Mouse (Mus musculus): ENCODE results near the gene Nkpd1. TPM values are rescaled to one million over a fixed set of nuclear protein-coding genes. Genes with fewer than 3 reads are reported as not detected.

The Nkpd1 gene
- polyA plus RNA-seq, 1 experiment from 2014 or later: not detected

DNA sequence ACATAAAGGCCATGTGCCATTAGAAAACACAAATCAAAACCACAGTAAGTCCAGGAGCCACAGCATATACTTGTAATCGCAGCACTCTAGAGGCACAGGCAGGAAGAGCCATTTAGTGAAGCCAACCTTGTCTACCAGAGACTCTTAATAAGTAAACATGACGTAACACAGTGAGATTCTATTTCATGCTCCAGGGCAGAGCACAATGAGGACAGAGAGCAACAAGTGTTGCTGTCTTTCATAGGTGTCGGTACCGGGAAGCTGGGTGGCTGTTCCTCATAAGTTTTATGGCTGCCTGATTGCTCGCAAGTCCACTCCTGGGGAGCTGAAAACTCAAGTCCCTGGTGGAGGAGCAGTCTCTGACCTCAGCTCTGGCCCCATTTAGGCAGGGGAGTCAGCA is 34.0 kb downstream of the Nkpd1 start:
- 0 out of 2 replicates have a peak overlapping the region, but pooled peaks have one; percentile 6 for H3K27ac ChIP-seq (ENCODE audit: low read length)
- ATAC-seq (ENCODE audit: low read depth): peak; percentile 43
- WGBS (ENCODE audit: insufficient replicate concordance): 78% methylated on average over 5 of the region's 5 CpGs
- H3K4me3 ChIP-seq (ENCODE audit: low read depth, low read length): no peak overlapping the region
- H3K4me1 ChIP-seq (ENCODE audit: control insufficient read depth, low read depth, low read length): peaks cover 31% of the 10 kb centered on the region
- peaks cover 9% of the 10 kb centered on the region for H3K36me3 ChIP-seq (ENCODE audit: control insufficient read depth, insufficient read depth)
- no peak overlapping the region for H3K9ac ChIP-seq (ENCODE audit: low read depth, low read length)
- no peak overlapping the region for H3K4me2 ChIP-seq (ENCODE audit: low read depth, low read length)
- no peaks in the 10 kb centered on the region for H3K27me3 ChIP-seq (ENCODE audit: control insufficient read depth, insufficient read depth, low read depth, low read length)
- H3K9me3 ChIP-seq (replicated peaks; ENCODE audit: control insufficient read depth, low read length): no peaks in the 10 kb centered on the region

DNA sequence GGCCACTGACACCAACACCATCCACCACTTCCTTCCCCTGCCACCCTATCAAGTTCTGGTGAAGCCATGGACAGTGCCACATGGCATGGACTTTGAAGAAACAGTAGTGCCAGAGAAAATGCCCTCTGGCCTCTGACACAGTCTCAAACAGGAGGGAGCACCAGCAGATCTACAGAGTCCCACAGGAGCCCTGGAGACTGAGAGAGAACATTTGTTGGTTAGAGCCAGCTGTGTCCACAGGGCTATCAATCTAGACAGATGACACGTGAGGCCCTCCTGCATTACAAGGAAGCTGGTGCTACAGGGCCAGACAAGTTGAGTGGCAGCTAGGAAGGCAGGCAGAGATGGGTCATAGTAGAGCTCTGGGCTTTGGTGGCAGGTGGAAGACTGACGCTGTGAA is 34.8 kb downstream of the Nkpd1 start:
- H3K4me2 ChIP-seq (ENCODE audit: low read depth, low read length): no peak overlapping the region
- ATAC-seq (ENCODE audit: low read depth): no peak
- no peak overlapping the region for H3K4me3 ChIP-seq (ENCODE audit: low read depth, low read length)
- peaks cover 35% of the 10 kb centered on the region for H3K4me1 ChIP-seq (ENCODE audit: control insufficient read depth, low read depth, low read length)
- H3K36me3 ChIP-seq (ENCODE audit: control insufficient read depth, insufficient read depth): peaks cover 9% of the 10 kb centered on the region
- H3K27ac ChIP-seq (ENCODE audit: low read length): no peak overlapping the region
- H3K9me3 ChIP-seq (replicated peaks; ENCODE audit: control insufficient read depth, low read length): no peaks in the 10 kb centered on the region
- H3K27me3 ChIP-seq (ENCODE audit: control insufficient read depth, insufficient read depth, low read depth, low read length): no peaks in the 10 kb centered on the region
- WGBS (ENCODE audit: insufficient replicate concordance): 33% methylated on average over 2 of the region's 2 CpGs
- no peak overlapping the region for H3K9ac ChIP-seq (ENCODE audit: low read depth, low read length)

- H3K27ac ChIP-seq (ENCODE audit: low read length): no peak overlapping the region
- WGBS (ENCODE audit: insufficient replicate concordance): 77% methylated on average over 1 of the region's 1 CpGs
- no peaks in the 10 kb centered on the region for H3K9me3 ChIP-seq (replicated peaks; ENCODE audit: control insufficient read depth, low read length)
- H3K4me2 ChIP-seq (ENCODE audit: low read depth, low read length): no peak overlapping the region
- ATAC-seq (ENCODE audit: low read depth): no peak
- no peak overlapping the region for H3K4me3 ChIP-seq (ENCODE audit: low read depth, low read length)
- no peaks in the 10 kb centered on the region for H3K27me3 ChIP-seq (ENCODE audit: control insufficient read depth, insufficient read depth, low read depth, low read length)
- no peak overlapping the region for H3K9ac ChIP-seq (ENCODE audit: low read depth, low read length)
- H3K36me3 ChIP-seq (ENCODE audit: control insufficient read depth, insufficient read depth): peaks cover 9% of the 10 kb centered on the region
- peaks cover 40% of the 10 kb centered on the region for H3K4me1 ChIP-seq (ENCODE audit: control insufficient read depth, low read depth, low read length)
Observed at GRCm38 (mm10) chr7:19554168-19554567, 36.5 kb downstream of the Nkpd1 start.

GRCm38 (mm10) chr7:19557086-19557485 is 39.4 kb downstream of the Nkpd1 start:
- Histone ChIP-seq H3K4me2 (ENCODE audit: low read depth, low read length) (no peak overlapping the region), H3K4me3 (ENCODE audit: low read depth, low read length) (no peak overlapping the region), H3K9ac (ENCODE audit: low read depth, low read length) (peak overlapping the region; percentile 15; the same call in 1 of the 2 replicates), H3K27ac (ENCODE audit: low read length) (no peak overlapping the region), H3K27me3 (ENCODE audit: control insufficient read depth, insufficient read depth, low read depth, low read length) (no peaks in the 10 kb centered on the region), H3K4me1 (ENCODE audit: control insufficient read depth, low read depth, low read length) (peaks cover 47% of the 10 kb centered on the region), H3K36me3 (ENCODE audit: control insufficient read depth, insufficient read depth) (peaks cover 9% of the 10 kb centered on the region), H3K9me3 (replicated peaks; ENCODE audit: control insufficient read depth, low read length) (no peaks in the 10 kb centered on the region)
- ATAC-seq (ENCODE audit: low read depth): no peak
- 96% methylated on average over 2 of the region's 2 CpGs for WGBS (ENCODE audit: insufficient replicate concordance)

GRCm38 (mm10) chr7:19557982-19558900 is 40.6 kb downstream of the Nkpd1 start:
- H3K4me3 ChIP-seq (ENCODE audit: low read depth, low read length): peak overlapping the region; percentile 14
- H3K4me1 ChIP-seq (ENCODE audit: control insufficient read depth, low read depth, low read length): peaks cover 46% of the 10 kb centered on the region
- peak overlapping the region; percentile 96 for H3K4me2 ChIP-seq (ENCODE audit: low read depth, low read length)

DNA sequence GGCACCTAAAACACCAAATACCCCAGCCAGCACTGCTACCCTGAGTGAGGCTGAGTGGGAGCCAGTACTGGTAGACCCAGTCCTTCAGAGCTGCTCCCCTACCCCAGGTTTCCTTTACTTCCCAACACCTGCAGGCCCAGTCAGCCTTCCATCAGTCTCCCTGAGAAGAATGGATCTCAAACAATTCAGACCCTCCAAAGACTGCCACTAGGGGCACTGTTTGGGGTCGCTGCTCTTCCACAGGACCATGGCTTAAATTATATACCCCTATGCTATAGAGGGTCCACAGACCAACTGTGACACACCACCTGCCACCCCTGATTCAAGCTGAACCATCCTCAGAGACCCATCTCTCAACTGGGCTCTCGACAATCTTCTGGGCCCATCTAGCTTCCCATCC is 41.3 kb downstream of the Nkpd1 start:
- Histone ChIP-seq H3K4me3 (ENCODE audit: low read depth, low read length) (peak overlapping the region; percentile 14), H3K27me3 (ENCODE audit: control insufficient read depth, insufficient read depth, low read depth, low read length) (no peaks in the 10 kb centered on the region), H3K4me2 (ENCODE audit: low read depth, low read length) (peak overlapping the region; percentile 96), H3K4me1 (ENCODE audit: control insufficient read depth, low read depth, low read length) (peaks cover 53% of the 10 kb centered on the region), H3K9me3 (replicated peaks; ENCODE audit: control insufficient read depth, low read length) (no peaks in the 10 kb centered on the region), H3K27ac (ENCODE audit: low read length) (peak overlapping the region; percentile 17; the same call in 1 of the 2 replicates), H3K9ac (ENCODE audit: low read depth, low read length) (peak overlapping the region; percentile 26), H3K36me3 (ENCODE audit: control insufficient read depth, insufficient read depth) (peaks cover 3% of the 10 kb centered on the region; the same call in 1 of the 2 replicates)
- WGBS (ENCODE audit: insufficient replicate concordance): 35% methylated on average over 2 of the region's 2 CpGs
- ATAC-seq (ENCODE audit: low read depth): no peak

More at GRCm38 (mm10) chr7:19557982-19558900, 40.6 kb downstream of the Nkpd1 start:
- no peak for ATAC-seq (ENCODE audit: low read depth)
- no peaks in the 10 kb centered on the region for H3K9me3 ChIP-seq (replicated peaks; ENCODE audit: control insufficient read depth, low read length)
- peak overlapping the region; percentile 35 for H3K27ac ChIP-seq (ENCODE audit: low read length)
- peak overlapping the region; percentile 35 for H3K9ac ChIP-seq (ENCODE audit: low read depth, low read length)
- WGBS (ENCODE audit: insufficient replicate concordance): 69% methylated on average over 6 of the region's 6 CpGs
- H3K27me3 ChIP-seq (ENCODE audit: control insufficient read depth, insufficient read depth, low read depth, low read length): no peaks in the 10 kb centered on the region
- H3K36me3 ChIP-seq (ENCODE audit: control insufficient read depth, insufficient read depth): peaks cover 3% of the 10 kb centered on the region; the same call in 1 of the 2 replicates

- Histone ChIP-seq H3K9ac (ENCODE audit: low read depth, low read length) (peak overlapping the region; percentile 95), H3K9me3 (replicated peaks; ENCODE audit: control insufficient read depth, low read length) (no peaks in the 10 kb centered on the region), H3K4me3 (ENCODE audit: low read depth, low read length) (peak overlapping the region; percentile 97), H3K4me2 (ENCODE audit: low read depth, low read length) (peak overlapping the region; percentile 96), H3K27ac (ENCODE audit: low read length) (peak overlapping the region; percentile 96), H3K27me3 (ENCODE audit: control insufficient read depth, insufficient read depth, low read depth, low read length) (no peaks in the 10 kb centered on the region), H3K4me1 (ENCODE audit: control insufficient read depth, low read depth, low read length) (peaks cover 70% of the 10 kb centered on the region), H3K36me3 (ENCODE audit: control insufficient read depth, insufficient read depth) (peaks cover 17% of the 10 kb centered on the region)
- 7% methylated on average over 11 of the region's 11 CpGs for WGBS (ENCODE audit: insufficient replicate concordance)
- no peak for ATAC-seq (ENCODE audit: low read depth)
Observed at GRCm38 (mm10) chr7:19560491-19561260, 43.0 kb downstream of the Nkpd1 start.

- no peaks in the 10 kb centered on the region for H3K27me3 ChIP-seq (ENCODE audit: control insufficient read depth, insufficient read depth, low read depth, low read length)
- peak overlapping the region; percentile 97 for H3K4me3 ChIP-seq (ENCODE audit: low read depth, low read length)
- peaks cover 17% of the 10 kb centered on the region for H3K36me3 ChIP-seq (ENCODE audit: control insufficient read depth, insufficient read depth)
- H3K4me2 ChIP-seq (ENCODE audit: low read depth, low read length): peak overlapping the region; percentile 96
- under 1% methylated on average over 11 of the region's 11 CpGs for WGBS (ENCODE audit: insufficient replicate concordance)
- no peaks in the 10 kb centered on the region for H3K9me3 ChIP-seq (replicated peaks; ENCODE audit: control insufficient read depth, low read length)
- H3K27ac ChIP-seq (ENCODE audit: low read length): peak overlapping the region; percentile 96
- ATAC-seq (ENCODE audit: low read depth): no peak
- H3K9ac ChIP-seq (ENCODE audit: low read depth, low read length): peak overlapping the region; percentile 95
- H3K4me1 ChIP-seq (ENCODE audit: control insufficient read depth, low read depth, low read length): peaks cover 70% of the 10 kb centered on the region
Observed at GRCm38 (mm10) chr7:19561431-19561764, 43.8 kb downstream of the Nkpd1 start.

Data from liver, embryonic 16.5 days (tissue).